In the genomic region with DNA sequence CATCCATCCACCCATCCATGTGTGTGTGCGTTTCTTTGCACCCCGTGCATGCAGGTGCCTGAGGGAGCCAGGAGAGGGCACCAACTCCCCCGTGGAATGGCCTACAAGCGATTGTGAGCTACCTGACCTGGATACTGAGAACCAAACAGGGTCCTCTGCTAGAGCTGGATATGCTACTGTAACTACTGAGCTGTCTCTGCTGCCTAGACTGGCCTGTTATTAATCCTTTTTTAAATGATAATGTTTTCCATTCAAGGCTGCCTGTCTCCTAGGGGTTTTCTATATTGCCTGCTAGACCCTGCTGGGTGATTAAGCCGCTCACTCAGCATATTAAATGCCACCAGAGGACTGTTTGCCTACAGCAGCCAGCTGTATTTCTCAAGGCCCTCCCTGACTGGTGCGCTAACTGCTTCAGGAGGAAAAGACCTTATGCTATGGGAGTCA, we compare ENCODE assay signal across 10 mouse cellular contexts. TPM values are rescaled to one million over a fixed set of nuclear protein-coding genes. Genes with fewer than 3 reads are reported as not detected.
A peak's percentile ranks its signal among the peaks of the same experiment; 100 is the strongest.
DNase-seq lines count a peak whose midpoint lies in the region; ATAC-seq and TF ChIP-seq lines count a peak whose summit lies in the region.
"Had no signal": no experiment of that assay in that cellular context is flagged by ENCODE, and none has a peak within 500 bp of the region (broad histone marks: within the 10 kb centered on the region; RNA-seq: fewer than 3 reads in every experiment).

No protein-coding gene starts in this region.

- TF ChIP-seq CTCF in intestine, postnatal 0 days (IDR thresholded peaks at IDR 0.05; ENCODE audit: low read depth): peak; percentile 64
- peak; percentile 48 to 73 (median 59) for TF ChIP-seq CTCF in MEL (IDR thresholded peaks at IDR 0.05 in 2 of 3, conservative IDR thresholded peaks at IDR 0.05 in 1 of 3; ENCODE audit: control insufficient read depth in 1 of 3, insufficient read depth in 1 of 3, low read depth in 2 of 3, low read length in 3 of 3, poor library complexity in 1 of 3, severe bottlenecking in 1 of 3)

- no peak for ATAC-seq in intestine, postnatal 0 days
- no peak for ATAC-seq in intestine, embryonic 16.5 days
- peak; percentile 46 for ATAC-seq in hindbrain, embryonic 11.5 days (ENCODE audit: low FRiP score)
- peak; percentile 44; the same call in 1 of the 2 replicates for ATAC-seq in midbrain, embryonic 16.5 days

- peak; percentile 50 for DNase-seq in MEL (ENCODE audit: low read depth, low spot score)
- peak; percentile 26 for DNase-seq in hindbrain, embryonic 11.5 days (ENCODE audit: low spot score)
- DNase-seq in adrenal gland, postnatal 4 days (ENCODE audit: low spot score in 2 of 2): no peak
- no peak for DNase-seq in gastrocnemius, postnatal 10 days
- no peak for DNase-seq in left cerebral cortex, adult 9 months (ENCODE audit: low spot score in 2 of 2)
- DNase-seq: kidney, postnatal 4 days had no signal

- H3K27me3 ChIP-seq in intestine, postnatal 0 days (replicated peaks; ENCODE audit: control insufficient read depth, insufficient read depth, low read length): no peaks in the 10 kb centered on the region
- H3K27me3 ChIP-seq in intestine, embryonic 16.5 days (replicated peaks; ENCODE audit: control insufficient read depth, insufficient read depth, low read length): no peaks in the 10 kb centered on the region
- H3K27me3 ChIP-seq in MEL (ENCODE audit: control insufficient read depth in 1 of 2, insufficient read depth in 2 of 2, low read length in 2 of 2): no peaks in the 10 kb centered on the region
- no peaks in the 10 kb centered on the region for H3K27me3 ChIP-seq in hindbrain, embryonic 11.5 days (ENCODE audit: control insufficient read depth, insufficient read depth, low read length)
- H3K27me3 ChIP-seq in midbrain, embryonic 16.5 days (ENCODE audit: control insufficient read depth, insufficient read depth, low read depth, low read length): no peaks in the 10 kb centered on the region
- H3K27me3 ChIP-seq: embryonic facial prominence, embryonic 15.5 days had no signal

- H3K9me3 ChIP-seq in intestine, postnatal 0 days (ENCODE audit: control insufficient read depth): no peaks in the 10 kb centered on the region
- no peaks in the 10 kb centered on the region for H3K9me3 ChIP-seq in intestine, embryonic 16.5 days (ENCODE audit: control insufficient read depth, low read length)
- H3K9me3 ChIP-seq in MEL (replicated peaks; ENCODE audit: insufficient read depth, low read length): no peaks in the 10 kb centered on the region
- H3K9me3 ChIP-seq in hindbrain, embryonic 11.5 days (ENCODE audit: control insufficient read depth, low read length): no peaks in the 10 kb centered on the region
- H3K9me3 ChIP-seq in midbrain, embryonic 16.5 days (replicated peaks; ENCODE audit: control insufficient read depth, low read length, poor library complexity, severe bottlenecking): no peaks in the 10 kb centered on the region
- H3K9me3 ChIP-seq: embryonic facial prominence, embryonic 15.5 days had no signal

- no peak overlapping the region for H3K4me2 ChIP-seq in intestine, postnatal 0 days (replicated peaks; ENCODE audit: low read depth)
- no peak overlapping the region for H3K4me2 ChIP-seq in intestine, embryonic 16.5 days (ENCODE audit: low read depth, low read length)
- H3K4me2 ChIP-seq in hindbrain, embryonic 11.5 days (replicated peaks; ENCODE audit: low read depth, low read length): no peak overlapping the region
- H3K4me2 ChIP-seq in midbrain, embryonic 16.5 days (ENCODE audit: low read length): no peak overlapping the region
- H3K4me2 ChIP-seq: embryonic facial prominence, embryonic 15.5 days had no signal

- peak; percentile 55 for TF ChIP-seq RAD21 in MEL (IDR thresholded peaks at IDR 0.05; ENCODE audit: low read depth, low read length)

- 68% methylated on average over 6 of the region's 6 CpGs for WGBS in intestine, postnatal 0 days
- WGBS in intestine, embryonic 16.5 days: 56% methylated on average over 6 of the region's 6 CpGs
- 40% methylated on average over 6 of the region's 6 CpGs for WGBS in hindbrain, embryonic 11.5 days
- WGBS in midbrain, embryonic 16.5 days: 17% methylated on average over 6 of the region's 6 CpGs

- H3K27ac ChIP-seq in intestine, postnatal 0 days (ENCODE audit: low read depth, low read length): no peak overlapping the region; the same call in 1 of the 2 replicates
- H3K27ac ChIP-seq in intestine, embryonic 16.5 days (ENCODE audit: low read length): no peak overlapping the region
- no peak overlapping the region for H3K27ac ChIP-seq in MEL (ENCODE audit: control insufficient read depth, low read depth, low read length)
- H3K27ac ChIP-seq in hindbrain, embryonic 11.5 days (ENCODE audit: low read depth, low read length): no peak overlapping the region
- H3K27ac ChIP-seq in midbrain, embryonic 16.5 days (ENCODE audit: low read length): peak overlapping the region; percentile 10; the same call in 1 of the 2 replicates
- H3K27ac ChIP-seq: embryonic facial prominence, embryonic 15.5 days had no signal

- H3K36me3 ChIP-seq in intestine, postnatal 0 days (ENCODE audit: control insufficient read depth, insufficient read depth): no peaks in the 10 kb centered on the region
- H3K36me3 ChIP-seq in intestine, embryonic 16.5 days (ENCODE audit: control insufficient read depth, insufficient read depth, low read length): no peaks in the 10 kb centered on the region
- peaks cover 0 to 38% of the 10 kb centered on the region in 2 experiments; a peak in 2 of 4 replicates for H3K36me3 ChIP-seq in MEL (ENCODE audit: control insufficient read depth in 1 of 2, insufficient read depth in 2 of 2, low read length in 2 of 2)
- H3K36me3 ChIP-seq in hindbrain, embryonic 11.5 days (ENCODE audit: control insufficient read depth, insufficient read depth, low read length): no peaks in the 10 kb centered on the region
- no peaks in the 10 kb centered on the region for H3K36me3 ChIP-seq in midbrain, embryonic 16.5 days (ENCODE audit: control insufficient read depth, insufficient read depth, low read length)

- TF ChIP-seq POLR2A in MEL (IDR thresholded peaks at IDR 0.05; ENCODE audit: control insufficient read depth in 1 of 2, insufficient read depth in 1 of 2, low read depth in 1 of 2, low read length in 2 of 2, poor library complexity in 1 of 2): no peak

- H3K4me1 ChIP-seq in intestine, postnatal 0 days (replicated peaks; ENCODE audit: control insufficient read depth, insufficient read depth, low read length): peaks cover 12% of the 10 kb centered on the region
- H3K4me1 ChIP-seq in intestine, embryonic 16.5 days (ENCODE audit: control insufficient read depth, insufficient read depth, low read length): peaks cover 25% of the 10 kb centered on the region
- H3K4me1 ChIP-seq in MEL (ENCODE audit: control insufficient read depth in 1 of 2, insufficient read depth in 2 of 2, low read length in 2 of 2): peaks cover 14 to 45% of the 10 kb centered on the region in 2 experiments
- no peaks in the 10 kb centered on the region for H3K4me1 ChIP-seq in hindbrain, embryonic 11.5 days (replicated peaks; ENCODE audit: control insufficient read depth, insufficient read depth, low read length)
- peaks cover 15% of the 10 kb centered on the region; the same call in 1 of the 2 replicates for H3K4me1 ChIP-seq in midbrain, embryonic 16.5 days (ENCODE audit: control insufficient read depth, insufficient read depth, low read length)

- H3K9ac ChIP-seq in intestine, postnatal 0 days (ENCODE audit: low read depth, low read length): no peak overlapping the region
- H3K9ac ChIP-seq in intestine, embryonic 16.5 days (ENCODE audit: low read depth, low read length): no peak overlapping the region
- H3K9ac ChIP-seq in MEL (ENCODE audit: control insufficient read depth, low read depth, low read length, poor library complexity, severe bottlenecking): no peak overlapping the region
- no peak overlapping the region for H3K9ac ChIP-seq in hindbrain, embryonic 11.5 days (ENCODE audit: low read depth, low read length)
- H3K9ac ChIP-seq in midbrain, embryonic 16.5 days (ENCODE audit: low read depth, low read length): no peak overlapping the region
- H3K9ac ChIP-seq: embryonic facial prominence, embryonic 15.5 days had no signal

- 0 out of 2 replicates have a peak, but pooled peaks cover 1% of the 10 kb centered on the region for H3K79me2 ChIP-seq in MEL (ENCODE audit: control insufficient read depth, insufficient read depth, low read length, poor library complexity)

- no peak overlapping the region for H3K4me3 ChIP-seq in intestine, postnatal 0 days (ENCODE audit: low read depth, low read length)
- no peak overlapping the region for H3K4me3 ChIP-seq in intestine, embryonic 16.5 days (ENCODE audit: low read length)
- H3K4me3 ChIP-seq in MEL (ENCODE audit: control insufficient read depth in 1 of 2, insufficient read depth in 1 of 2, low read depth in 2 of 2, low read length in 2 of 2): no peak overlapping the region
- no peak overlapping the region for H3K4me3 ChIP-seq in hindbrain, embryonic 11.5 days (ENCODE audit: low read depth, low read length)
- no peak overlapping the region for H3K4me3 ChIP-seq in midbrain, embryonic 16.5 days (ENCODE audit: low read depth, low read length)
- H3K4me3 ChIP-seq: embryonic facial prominence, embryonic 15.5 days had no signal

- TF ChIP-seq EP300 in MEL (IDR thresholded peaks at IDR 0.05; ENCODE audit: low read depth in 1 of 2, low read length in 2 of 2): no peak

TF ChIP-seq in MEL, 35 proteins besides CTCF, POLR2A, EP300 and RAD21:
- TF ChIP-seq POLR2AphosphoS5 (IDR thresholded peaks at IDR 0.05; ENCODE audit: borderline replicate concordance, low read depth, low read length) (no peak), BHLHE40 (IDR thresholded peaks at IDR 0.05; ENCODE audit: borderline replicate concordance, low read depth, low read length) (no peak), SMC3 (IDR thresholded peaks at IDR 0.05; ENCODE audit: low read depth, low read length) (peak; percentile 72), POLR2AphosphoS2 (IDR thresholded peaks at IDR 0.05; ENCODE audit: low read length) (no peak), NELFE (IDR thresholded peaks at IDR 0.05; ENCODE audit: low read depth, low read length) (no peak), ZC3H11A (IDR thresholded peaks at IDR 0.05; ENCODE audit: low read depth, low read length) (peak; percentile 59)

RNA-seq across cellular contexts. Expression of a gene that starts 34.1 kb away (rescaled TPM):
- 4.1 and 4.5 TPM in 2 replicates for polyA plus RNA-seq in intestine, postnatal 0 days (2015; fragmentation: Nextera tagmentation; extraction: Ambion mirVana)
- polyA plus RNA-seq in intestine, embryonic 16.5 days (2015; fragmentation: Nextera tagmentation; extraction: Ambion mirVana): 5.9 and 6.0 TPM in 2 replicates
- 9.5 and 12.4 TPM in 2 replicates for total RNA-seq in MEL (2012; rRNA removed)
- 1 to 10 TPM in 1 of 2 experiments, not detected in 1; 6.9 TPM for polyA plus RNA-seq in MEL (2012; ENCODE audit: insufficient read depth in 1 of 2, insufficient read length in 2 of 2, low read depth in 1 of 2, low replicate concordance in 2 of 2, missing spikeins in 1 of 2)
- 8.3 and 11.5 TPM in 2 replicates for polyA plus RNA-seq in hindbrain, embryonic 11.5 days (2014; fragmentation: Nextera tagmentation; extraction: Ambion mirVana)
- polyA plus RNA-seq in midbrain, embryonic 16.5 days (2015; fragmentation: Nextera tagmentation; extraction: Ambion mirVana): 16.0 and 16.3 TPM in 2 replicates
- total RNA-seq in adrenal gland, postnatal 4 days (2021): 10 to 100 TPM; 18.3 to 24.9 TPM
- 1 to 10 TPM; 3.6 to 4.9 TPM for total RNA-seq in gastrocnemius, postnatal 10 days (2021)

Comparison
In these comparisons a context has a peak if more than half of its experiments do, and no peak if none do; other contexts are left out.
1. ATAC-seq: peak in hindbrain, embryonic 11.5 days (single experiment) and midbrain, embryonic 16.5 days (single experiment); none in intestine, postnatal 0 days (single experiment) and intestine, embryonic 16.5 days (single experiment).
2. DNase-seq: peak in MEL (single experiment) and hindbrain, embryonic 11.5 days (single experiment); none in adrenal gland, postnatal 4 days (0 of 2), gastrocnemius, postnatal 10 days (single experiment) and left cerebral cortex, adult 9 months (0 of 2).